Mouse (Mus musculus) mesoderm, embryonic 11.5 days (tissue): ENCODE results near the gene Gm13276.
A peak's percentile ranks its signal among the peaks of the same experiment; 100 is the strongest.
"Not testable (repeated sequence)": the region's sequence is repeated elsewhere in the genome, so short reads cannot be mapped to it uniquely, and the experiment has no call there.

ENCODE experiments used
- DNase-seq: peaks from one replicate; pipeline ENCODE4 v3.0.0-alpha.2; 2012; ENCODE audit warnings: low read depth, low spot score

The Gm13276 gene

GRCm38 (mm10) chr4:88782335-88782734, 3.2 kb upstream of the Gm13276 start:
- DNase-seq: not testable (repeated sequence)

DNA sequence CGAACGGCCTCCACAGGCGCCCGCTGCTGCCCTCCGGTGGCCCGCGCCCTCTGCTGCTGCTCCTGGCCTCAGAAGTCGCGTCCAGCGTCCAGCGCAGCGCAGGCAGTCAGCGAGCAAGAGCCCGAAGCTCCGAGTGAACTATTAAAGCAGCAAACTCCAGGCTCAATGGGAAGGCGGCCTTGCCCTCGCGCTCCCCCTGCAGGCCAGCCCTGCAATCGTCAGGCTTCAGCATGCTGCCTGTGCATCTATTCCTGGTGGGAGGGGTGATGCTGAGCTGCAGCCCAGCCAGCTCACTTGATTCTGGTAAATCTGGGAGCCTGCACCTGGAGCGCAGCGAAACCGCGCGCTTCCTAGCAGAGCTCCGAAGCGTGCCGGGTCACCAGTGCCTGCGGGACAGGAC, 2.9 kb downstream of the Gm13276 start, which contains the start of gene Gm13277:
Gm13277 (plus strand) TSS at position 231 of the 400 bp plus-strand sequence.
- DNase-seq: not testable (repeated sequence)

- not testable (repeated sequence) for DNase-seq
Measured at GRCm38 (mm10) chr4:88791250-88791649, 5.7 kb downstream of the Gm13276 start, which contains the start of gene Gm13278. TSS of gene Gm13278 (plus strand) at chr4:88791550.

- DNase-seq: not testable (repeated sequence)
Measured at GRCm38 (mm10) chr4:88793936-88794675, 8.6 kb downstream of the Gm13276 start, which contains the start of gene Gm13275. TSS of gene Gm13275 (plus strand) at chr4:88794487.

- not testable (repeated sequence) for DNase-seq
Measured at GRCm38 (mm10) chr4:88797097-88797496, 11.6 kb downstream of the Gm13276 start, which contains the start of gene Gm13279. TSS of gene Gm13279 (plus strand) at chr4:88797397.

DNA sequence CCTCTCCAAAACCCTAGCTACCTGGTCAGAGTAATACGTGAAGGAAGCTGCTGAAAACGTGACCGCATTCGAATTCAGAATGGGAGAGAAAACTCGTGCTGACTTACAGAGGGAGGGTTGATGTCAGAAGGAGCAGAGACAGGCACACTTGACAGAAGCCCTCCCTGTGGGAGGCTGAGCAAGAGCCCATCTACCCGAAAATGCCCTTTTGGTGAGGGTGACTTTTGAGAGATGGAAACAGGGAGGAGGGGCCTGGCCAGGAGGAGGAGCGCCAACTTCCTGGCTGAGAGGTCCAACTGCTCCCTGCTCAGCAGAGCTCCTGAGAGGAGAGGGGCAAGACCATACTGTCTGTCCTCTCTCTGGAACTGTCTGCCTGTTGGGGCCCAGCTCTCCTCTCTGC, 13.9 kb downstream of the Gm13276 start, which contains the start of gene Gm13285:
Gm13285 (plus strand) TSS at position 301 of the 400 bp plus-strand sequence.
- DNase-seq: not testable (repeated sequence)

DNA sequence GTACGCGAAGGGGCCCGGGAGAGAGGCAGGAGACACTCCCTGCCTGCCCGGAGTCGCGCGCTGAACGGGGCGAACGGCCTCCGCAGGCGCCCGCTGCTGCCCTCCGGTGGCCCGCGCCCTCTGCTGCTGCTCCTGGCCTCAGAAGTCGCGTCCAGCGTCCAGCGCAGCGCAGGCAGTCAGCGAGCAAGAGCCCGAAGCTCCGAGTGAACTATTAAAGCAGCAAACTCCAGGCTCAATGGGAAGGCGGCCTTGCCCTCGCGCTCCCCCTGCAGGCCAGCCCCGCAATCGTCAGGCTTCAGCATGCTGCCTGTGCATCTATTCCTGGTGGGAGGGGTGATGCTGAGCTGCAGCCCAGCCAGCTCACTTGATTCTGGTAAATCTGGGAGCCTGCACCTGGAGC, 17.4 kb downstream of the Gm13276 start, which contains the start of gene Gm13287:
Gm13287 (plus strand) TSS at position 301 of the 400 bp plus-strand sequence.
- DNase-seq: not testable (repeated sequence)

GRCm38 (mm10) chr4:88805231-88805630, 19.7 kb downstream of the Gm13276 start, which contains the start of gene Gm13288:
TSS of gene Gm13288 (plus strand) at chr4:88805531.
- DNase-seq: not testable (repeated sequence)

DNA sequence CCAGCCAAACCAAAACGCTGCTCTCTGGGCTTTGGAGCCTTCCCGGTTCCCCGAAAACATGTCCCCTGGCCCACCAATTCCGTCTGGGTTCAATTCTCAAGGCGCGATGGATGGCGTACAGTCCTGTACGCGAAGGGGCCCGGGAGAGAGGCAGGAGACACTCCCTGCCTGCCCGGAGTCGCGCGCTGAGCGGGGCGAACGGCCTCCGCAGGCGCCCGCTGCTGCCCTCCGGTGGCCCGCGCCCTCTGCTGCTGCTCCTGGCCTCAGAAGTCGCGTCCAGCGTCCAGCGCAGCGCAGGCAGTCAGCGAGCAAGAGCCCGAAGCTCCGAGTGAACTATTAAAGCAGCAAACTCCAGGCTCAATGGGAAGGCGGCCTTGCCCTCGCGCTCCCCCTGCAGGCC, 20.3 kb downstream of the Gm13276 start:
- DNase-seq: not testable (repeated sequence)

DNA sequence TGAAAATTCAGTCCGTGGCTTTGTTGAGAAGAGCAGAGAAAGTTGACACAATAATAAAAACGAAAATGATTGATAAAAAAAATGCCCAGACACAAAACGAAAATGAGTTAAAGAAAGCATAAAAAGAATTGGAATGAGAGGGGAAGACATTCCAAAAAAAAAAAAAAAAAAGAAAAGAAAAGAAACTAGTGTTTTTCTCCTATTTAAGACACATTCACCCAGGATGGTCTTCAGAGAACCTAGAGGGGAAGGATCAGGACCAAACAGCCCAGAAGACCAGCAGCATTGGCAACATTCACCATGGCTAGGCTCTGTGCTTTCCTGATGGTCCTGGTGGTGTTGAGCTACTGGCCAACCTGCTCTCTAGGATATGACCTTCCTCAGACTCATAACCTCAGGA, 30.4 kb downstream of the Gm13276 start, which contains the start of gene Ifna7:
Ifna7 (plus strand) TSS at position 301 of the 400 bp plus-strand sequence.
- DNase-seq: no peak

GRCm38 (mm10) chr4:88819659-88820058, 34.1 kb downstream of the Gm13276 start, which contains the start of gene Ifna11:
TSS of gene Ifna11 (plus strand) at chr4:88819959.
- no peak for DNase-seq

DNA sequence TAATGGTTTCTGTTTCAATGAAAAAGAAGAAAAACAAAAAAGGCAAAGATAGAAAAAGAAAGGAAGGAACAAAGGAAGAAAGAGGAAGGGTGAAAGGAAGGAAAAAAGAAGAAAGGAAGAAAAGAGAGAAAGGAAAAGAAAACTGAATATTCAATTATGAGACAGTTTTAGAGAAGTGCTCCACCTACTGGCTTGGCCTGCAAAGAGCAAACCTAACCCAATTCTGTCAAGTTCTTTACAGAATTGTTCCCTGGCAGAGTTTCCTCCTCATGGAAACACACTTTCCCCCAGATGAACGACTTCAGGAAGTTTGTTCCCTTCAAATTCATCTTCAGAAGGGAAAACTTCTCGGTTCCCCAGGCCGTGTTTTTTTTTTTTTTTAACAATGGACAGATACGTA, 37.5 kb downstream of the Gm13276 start:
- peak; percentile 4 for DNase-seq

GRCm38 (mm10) chr4:88827116-88827515, 41.6 kb downstream of the Gm13276 start, which contains the start of gene Ifna6:
TSS of gene Ifna6 (plus strand) at chr4:88827416.
- not testable (repeated sequence) for DNase-seq

DNA sequence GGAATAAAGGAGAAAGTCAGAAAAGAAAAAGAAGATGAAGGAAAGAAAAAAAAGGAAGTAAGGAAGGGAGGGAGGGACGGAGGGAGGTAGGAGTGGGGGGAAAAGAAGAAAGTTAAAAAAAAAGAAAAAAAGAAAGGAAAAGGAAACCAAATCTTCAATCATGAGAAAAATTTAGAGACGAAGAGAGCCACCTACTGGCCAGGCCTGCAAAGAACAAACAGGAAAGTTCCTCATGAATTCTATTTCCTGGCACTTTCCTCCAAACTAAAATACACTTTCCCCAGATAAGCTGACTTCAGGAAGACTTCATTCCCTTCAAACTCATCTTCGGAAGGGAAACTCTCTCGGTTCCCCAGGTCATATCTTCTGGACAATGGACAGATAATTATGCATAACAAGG, 45.0 kb downstream of the Gm13276 start:
- DNase-seq: peak; percentile 16

DNA sequence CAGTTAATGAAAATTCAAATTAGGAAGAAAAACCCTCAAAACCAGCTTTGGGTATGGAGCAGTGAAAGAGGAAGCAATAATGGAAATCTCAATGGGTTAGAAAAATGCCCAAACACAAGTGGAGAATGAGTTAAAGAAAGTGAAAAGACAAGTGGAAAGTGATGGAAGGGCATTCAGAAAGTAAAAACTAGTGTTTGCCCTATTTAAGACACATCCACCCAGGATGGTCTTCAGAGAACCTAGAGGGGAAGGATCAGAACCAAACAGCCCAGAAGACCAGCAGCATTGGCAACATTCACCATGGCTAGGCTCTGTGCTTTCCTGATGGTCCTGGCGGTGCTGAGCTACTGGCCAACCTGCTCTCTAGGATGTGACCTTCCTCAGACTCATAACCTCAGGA, 49.7 kb downstream of the Gm13276 start, which contains the start of gene Ifna5:
Ifna5 (plus strand) TSS at position 301 of the 400 bp plus-strand sequence.
- not testable (repeated sequence) for DNase-seq
